Mouse (Mus musculus): Measurements from ENCODE around the gene Gm44511. TPM values are rescaled to one million over a fixed set of nuclear protein-coding genes. Genes with fewer than 3 reads are reported as not detected.

Gene Gm44511
- polyA plus RNA-seq, 1 experiment from 2014 or later, result not detected

GRCm38 (mm10) chr6:128732032-128732431 lies 94.1 kb downstream of the Gm44511 start:
- Histone ChIP-seq H3K27ac (no peak overlapping the region), H3K36me3 (no peaks in the 10 kb centered on the region), H3K9me3 (replicated peaks) (no peaks in the 10 kb centered on the region), H3K4me3 (no peak overlapping the region), H3K4me1 (0 out of 2 replicates have a peak, but pooled peaks cover 4% of the 10 kb centered on the region), H3K27me3 (ENCODE audit: low read depth, poor library complexity, severe bottlenecking) (no peaks in the 10 kb centered on the region)
- no peak for DNase-seq (ENCODE audit: low spot score)
- 90% methylated on average over 3 of the region's 3 CpGs for WGBS

Other genes starting within 250 kb of the Gm44511 start
- 0.03 TPM in 1 of 2 replicates, not detected in the other for gene A2ml1, start 244.7 kb downstream of the Gm44511 start, polyA plus RNA-seq (2016; fragmentation: Nextera tagmentation; extraction: Ambion mirVana)
- gene Klrb1a, start 202.8 kb downstream of the Gm44511 start, polyA plus RNA-seq (2016; fragmentation: Nextera tagmentation; extraction: Ambion mirVana), result not detected in 2 replicates
- gene Clec2h, start 163.9 kb downstream of the Gm44511 start, polyA plus RNA-seq (2016; fragmentation: Nextera tagmentation; extraction: Ambion mirVana), result not detected in 2 replicates
- not detected in 2 replicates for gene Klrb1, start 103.3 kb downstream of the Gm44511 start, polyA plus RNA-seq (2016; fragmentation: Nextera tagmentation; extraction: Ambion mirVana)
- not detected in 2 replicates for gene Klrb1c, start 37.1 kb downstream of the Gm44511 start, polyA plus RNA-seq (2016; fragmentation: Nextera tagmentation; extraction: Ambion mirVana)
- not detected in 2 replicates for gene Klrb1b, start within 50 bp of the Gm44511 start, polyA plus RNA-seq (2016; fragmentation: Nextera tagmentation; extraction: Ambion mirVana)
- not detected in 2 replicates for gene Clec2i, start 61.3 kb upstream of the Gm44511 start, polyA plus RNA-seq (2016; fragmentation: Nextera tagmentation; extraction: Ambion mirVana)
- gene BC035044, start 64.8 kb upstream of the Gm44511 start, polyA plus RNA-seq (2016; fragmentation: Nextera tagmentation; extraction: Ambion mirVana), result 0.59 and 0.62 TPM in 2 replicates
- gene Clec2g, start 108.1 kb upstream of the Gm44511 start, polyA plus RNA-seq (2016; fragmentation: Nextera tagmentation; extraction: Ambion mirVana), result not detected in 2 replicates
- gene Klrb1f, start 219.6 kb upstream of the Gm44511 start, polyA plus RNA-seq (2016; fragmentation: Nextera tagmentation; extraction: Ambion mirVana), result 0.35 TPM in 1 of 2 replicates, not detected in the other

All from limb, embryonic 10.5 days (tissue).